ENCODE assay signal across 17 mouse cellular contexts in the genomic region with DNA sequence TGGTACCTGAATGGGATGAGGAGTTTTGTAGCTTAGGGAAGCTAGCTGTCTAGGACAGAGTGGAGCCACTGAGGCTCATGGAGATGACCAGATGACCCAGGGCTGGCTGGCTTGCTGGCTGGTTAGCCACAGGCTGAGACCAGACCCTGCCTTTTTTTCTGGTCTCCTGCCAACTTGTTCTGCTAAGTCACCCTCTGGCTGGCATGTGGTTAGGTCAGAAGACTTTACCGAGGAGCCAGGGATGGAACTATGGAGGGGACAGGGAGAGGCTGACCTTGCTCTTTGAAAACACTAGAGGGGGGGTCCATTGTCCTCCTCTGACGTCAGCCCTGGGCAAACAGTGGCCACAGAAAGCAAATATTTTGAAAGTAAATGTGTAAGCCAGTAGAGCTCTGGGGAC. TPM values are rescaled to one million over a fixed set of nuclear protein-coding genes. Genes with fewer than 3 reads are reported as not detected.
DNase-seq lines count a peak whose midpoint lies in the region; ATAC-seq and TF ChIP-seq lines count a peak whose summit lies in the region.
"Had no signal": no experiment of that assay in that cellular context is flagged by ENCODE, and none has a peak within 500 bp of the region (broad histone marks: within the 10 kb centered on the region; RNA-seq: fewer than 3 reads in every experiment).

No protein-coding gene starts in this region.

- H3K4me3 ChIP-seq in lung, adult 2 months (replicated peaks; ENCODE audit: extremely low read depth, low read depth, low read length) = no peak overlapping the region
- no peak overlapping the region for H3K4me3 ChIP-seq in liver, adult 2 months (ENCODE audit: insufficient read depth, low read depth, low read length)
- H3K4me3 ChIP-seq in stomach, postnatal 0 days (ENCODE audit: low read depth, low read length) = no peak overlapping the region
- H3K4me3 ChIP-seq: left cerebral cortex, adult 2 months; myocyte had no signal

- no peak overlapping the region for H3K4me2 ChIP-seq in stomach, postnatal 0 days (replicated peaks; ENCODE audit: low read depth)
- H3K4me2 ChIP-seq: lung, embryonic 14.5 days had no signal

- TF ChIP-seq POLR2A in lung, adult 2 months (IDR thresholded peaks at IDR 0.05; ENCODE audit: borderline replicate concordance, extremely low read depth, low read depth, low read length) = no peak
- no peak for TF ChIP-seq POLR2A in liver, adult 2 months (IDR thresholded peaks at IDR 0.05; ENCODE audit: extremely low read depth, insufficient read depth, low read length)

- no peaks in the 10 kb centered on the region for H3K36me3 ChIP-seq in liver, adult 2 months (ENCODE audit: control insufficient read depth, insufficient read depth, low read length)
- no peaks in the 10 kb centered on the region for H3K36me3 ChIP-seq in stomach, postnatal 0 days (ENCODE audit: control insufficient read depth, insufficient read depth, low read length)
- H3K36me3 ChIP-seq: G1E had no signal

- H3K27ac ChIP-seq in liver, adult 2 months (replicated peaks; ENCODE audit: insufficient read depth, low read depth, low read length) = no peak overlapping the region
- no peak overlapping the region for H3K27ac ChIP-seq in stomach, postnatal 0 days (replicated peaks)
- H3K27ac ChIP-seq: hindbrain, postnatal 0 days; left cerebral cortex, adult 2 months had no signal

- WGBS in lung, adult 2 months = 10% methylated on average over 2 of the region's 2 CpGs
- WGBS in liver, adult 2 months = 8% methylated on average over 2 of the region's 2 CpGs
- WGBS in stomach, postnatal 0 days = 30% methylated on average over 2 of the region's 2 CpGs

- H3K9ac ChIP-seq in liver, adult 2 months (ENCODE audit: low read depth, low read length) = no peak overlapping the region
- no peak overlapping the region for H3K9ac ChIP-seq in stomach, postnatal 0 days (ENCODE audit: low read length)
- H3K9ac ChIP-seq: lung, embryonic 14.5 days had no signal

- peak; percentile 79 for ATAC-seq in stomach, postnatal 0 days (ENCODE audit: low FRiP score, low TSS enrichment)
- ATAC-seq: activated CD4-positive, CD25-positive, alpha-beta regulatory T cell, adult 4 months; hindbrain, postnatal 0 days had no signal

- TF ChIP-seq CTCF in lung, adult 2 months (IDR thresholded peaks at IDR 0.05; ENCODE audit: insufficient read depth, low read length) = no peak
- no peak for TF ChIP-seq CTCF in liver, adult 2 months (IDR thresholded peaks at IDR 0.05; ENCODE audit: low read depth, low read length)
- TF ChIP-seq CTCF in stomach, postnatal 0 days (IDR thresholded peaks at IDR 0.05; ENCODE audit: low read depth) = no peak

- no peaks in the 10 kb centered on the region for H3K79me2 ChIP-seq in liver, adult 2 months (ENCODE audit: control insufficient read depth, insufficient read depth, low read length)

- DNase-seq in adrenal gland, adult 8-10 months = peak; percentile 49
- no peak for DNase-seq in adrenal gland, postnatal 4 days (ENCODE audit: low spot score in 2 of 2)
- peak; percentile 8 for DNase-seq in lung, postnatal 36 days
- no peak for DNase-seq in lung, adult 2 months
- DNase-seq in liver, adult 2 months (ENCODE audit: extremely low read depth, low read depth, low spot score) = peak; percentile 49
- peak; percentile 49 for DNase-seq in stomach, postnatal 0 days (ENCODE audit: low spot score)
- DNase-seq in frontal cortex, adult 2 months (ENCODE audit: extremely low spot score in 1 of 2, low spot score in 1 of 2) = no peak
- DNase-seq in cerebellum, postnatal 14 days = no peak
- DNase-seq: B cell, adult 2 months; lung, embryonic 14.5 days; spleen, adult 18-20 months; thymus, adult 18-20 months had no signal

- H3K4me1 ChIP-seq in lung, adult 2 months (ENCODE audit: control insufficient read depth, insufficient read depth, low read length) = no peaks in the 10 kb centered on the region
- H3K4me1 ChIP-seq in liver, adult 2 months (ENCODE audit: control insufficient read depth, insufficient read depth, low read length) = peaks cover 5% of the 10 kb centered on the region; the same call in 1 of the 2 replicates
- no peaks in the 10 kb centered on the region for H3K4me1 ChIP-seq in stomach, postnatal 0 days (replicated peaks; ENCODE audit: control insufficient read depth, insufficient read depth)

- H3K27me3 ChIP-seq in liver, adult 2 months (ENCODE audit: control insufficient read depth, insufficient read depth, low read length) = no peaks in the 10 kb centered on the region
- H3K27me3 ChIP-seq in stomach, postnatal 0 days (ENCODE audit: control insufficient read depth, insufficient read depth, low read length) = no peaks in the 10 kb centered on the region

- H3K9me3 ChIP-seq in stomach, postnatal 0 days (ENCODE audit: control insufficient read depth, low read length) = no peaks in the 10 kb centered on the region
- H3K9me3 ChIP-seq: G1E had no signal

- no peak for TF ChIP-seq EP300 in stomach, postnatal 0 days (optimal IDR thresholded peaks at IDR 0.05)

RNA-seq across cellular contexts. Expression of gene Zbtb40, which starts 28.6 kb away (rescaled TPM):
- total RNA-seq in adrenal gland, adult 8-10 months (2022) = 10 to 100 TPM in 3 of 4 experiments, 1 to 10 TPM in 1; 8.0 to 16.0 (median 15.5) TPM
- total RNA-seq in adrenal gland, postnatal 4 days (2021) = 1 to 10 TPM; 6.6 to 9.9 TPM
- polyA plus RNA-seq in lung, adult 2 months (2012; rRNA removed) = 9.4 and 10.2 TPM in 2 replicates
- total RNA-seq in liver, adult 2 months (2014; rRNA removed) = 2.5 and 5.7 TPM in 2 replicates
- polyA plus RNA-seq in liver, adult 2 months (2012; rRNA removed) = 3.9 and 5.1 TPM in 2 replicates
- 0.86 and 0.87 TPM in 2 replicates for polyA plus RNA-seq in stomach, postnatal 0 days (2015; fragmentation: Nextera tagmentation; extraction: Ambion mirVana)
- 7.4 and 7.5 TPM in 2 replicates for polyA plus RNA-seq in frontal cortex, adult 2 months (2012; rRNA removed)

Comparison
In these comparisons a context has a peak if more than half of its experiments do, and no peak if none do; other contexts are left out.
1. DNase-seq: peak in adrenal gland, adult 8-10 months (single experiment), lung, postnatal 36 days (single experiment), liver, adult 2 months (single experiment) and stomach, postnatal 0 days (single experiment); none in adrenal gland, postnatal 4 days (0 of 2), lung, adult 2 months (single experiment), frontal cortex, adult 2 months (0 of 2) and cerebellum, postnatal 14 days (0 of 2).